Mouse (Mus musculus) leukemia stem cell, adult 10-12 weeks (primary cell): ENCODE results near the gene Gm853. TPM values are rescaled to one million over a fixed set of nuclear protein-coding genes. Genes with fewer than 3 reads are reported as not detected.

ENCODE experiments used
- polyA plus RNA-seq: library from polyadenylated mRNA; stranded (reverse); fragments of >175 nt; gene quantifications from 2 replicates; pipeline ENCODE4 v1.2.3, GENCODE M21; 2012; ENCODE audit warnings: low replicate concordance

The Gm853 gene
- not detected in 2 replicates for polyA plus RNA-seq

GRCm38 (mm10) chr4:130222179-130222578 is at the start of gene Gm853:
Gene Gm853 (minus strand): TSS chr4:130222401.

GRCm38 (mm10) chr4:130175072-130175711 is 47.0 kb downstream of the Gm853 start, which contains the start of gene Tinagl1:
Gene Tinagl1 (minus strand): TSS chr4:130175122.

Other genes starting within 250 kb of the Gm853 start
- 2.2 and 5.6 TPM in 2 replicates for gene Adgrb2, start 237.5 kb downstream of the Gm853 start, polyA plus RNA-seq
- gene Col16a1, start 174.6 kb downstream of the Gm853 start, polyA plus RNA-seq, result 2.6 and 2.8 TPM in 2 replicates
- 39.8 and 50.2 TPM in 2 replicates for gene Pef1, start 119.8 kb downstream of the Gm853 start, polyA plus RNA-seq
- gene Hcrtr1, start 83.0 kb downstream of the Gm853 start, polyA plus RNA-seq, result not detected in 2 replicates
- gene Tinagl1, start 47.3 kb downstream of the Gm853 start, polyA plus RNA-seq, result 57.1 and 67.5 TPM in 2 replicates
- gene Serinc2, start 56.8 kb upstream of the Gm853 start, polyA plus RNA-seq, result 0.30 and 0.73 TPM in 2 replicates
- not detected in 2 replicates for gene Fabp3, start 86.2 kb upstream of the Gm853 start, polyA plus RNA-seq
- not detected in 2 replicates for gene Gm10570, start 86.3 kb upstream of the Gm853 start, polyA plus RNA-seq
- 16.5 and 25.7 TPM in 2 replicates for gene Zcchc17, start 137.5 kb upstream of the Gm853 start, polyA plus RNA-seq
- gene Snrnp40, start 137.7 kb upstream of the Gm853 start, polyA plus RNA-seq, result 44.3 and 58.2 TPM in 2 replicates